Mouse (Mus musculus): ENCODE measurements around the gene Rcan2.

Gene Rcan2

DNA sequence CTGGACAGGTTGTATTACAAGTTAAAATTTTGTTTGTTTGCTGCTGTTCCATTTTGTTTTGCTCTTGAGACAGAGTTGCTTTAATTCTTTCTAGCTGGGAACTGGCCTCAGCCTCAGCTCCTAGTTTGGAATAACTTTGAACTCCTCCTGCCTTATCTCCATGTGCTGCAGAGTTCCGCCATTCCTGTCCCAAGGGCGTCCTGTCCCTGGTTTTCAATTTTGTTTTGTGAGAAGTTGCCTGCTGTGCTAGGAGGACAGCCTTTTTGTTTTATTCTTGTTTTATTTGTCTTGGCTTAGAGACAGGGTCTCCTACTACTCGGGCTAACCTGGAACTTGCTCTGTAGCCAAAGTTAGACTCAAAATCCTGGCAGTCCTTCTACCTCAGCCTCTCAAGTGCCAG is 26.1 kb downstream of the Rcan2 start:
- DNase-seq: no peak

DNA sequence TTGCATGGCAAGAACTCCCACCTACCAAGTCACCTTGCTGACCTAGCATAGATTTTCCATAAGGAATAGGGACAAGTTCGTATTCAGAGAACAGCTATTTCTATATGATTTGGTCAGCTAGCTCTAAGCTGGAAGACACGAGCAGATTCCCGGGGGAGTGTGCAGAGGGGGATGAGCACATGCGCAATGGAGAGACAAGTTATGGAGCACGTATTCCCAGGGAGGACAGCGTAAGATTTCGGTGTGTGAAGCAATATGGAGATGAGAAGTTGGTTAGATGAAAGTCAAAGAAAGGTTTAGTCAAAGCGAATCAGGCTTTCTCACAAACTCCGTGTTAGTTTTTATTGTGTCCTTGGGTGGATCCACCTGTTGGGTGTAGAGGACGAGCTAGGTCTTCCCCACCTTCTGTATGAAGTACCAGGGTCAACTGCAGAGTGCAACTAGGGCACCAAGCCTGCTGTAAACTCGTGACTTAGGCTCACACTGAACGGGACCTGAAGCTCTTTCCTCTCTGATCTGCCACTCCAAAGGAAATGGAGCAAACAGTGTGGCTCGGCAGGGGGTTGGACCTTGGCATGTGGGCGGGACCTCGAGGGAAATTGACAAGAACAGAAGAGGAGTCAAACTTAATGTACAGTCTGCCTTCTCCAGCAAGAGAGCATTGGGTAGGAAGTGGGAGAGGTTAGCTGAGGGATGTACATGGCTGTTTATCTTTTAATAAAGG is 31.4 kb downstream of the Rcan2 start:
- no peak for DNase-seq

DNA sequence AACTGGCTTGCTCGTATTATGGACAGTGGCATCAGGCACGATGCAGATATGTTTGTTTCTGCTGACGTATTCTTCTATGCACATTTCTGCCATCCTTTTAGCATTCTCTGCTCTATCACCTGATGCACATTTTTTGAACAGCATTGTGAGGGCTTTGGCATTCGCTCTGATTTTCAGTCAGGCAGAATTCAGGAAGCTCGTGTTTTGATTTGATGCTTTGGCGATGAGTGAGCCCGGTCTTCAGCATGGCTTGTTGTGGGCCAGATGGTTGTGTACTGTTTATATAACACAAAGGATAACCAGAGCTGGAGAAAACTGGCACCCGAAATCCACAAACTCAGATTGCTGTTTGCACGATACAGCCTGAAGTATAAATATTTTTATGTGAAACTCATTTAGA is 39.1 kb downstream of the Rcan2 start:
- peak; percentile 63 to 68 for DNase-seq

DNA sequence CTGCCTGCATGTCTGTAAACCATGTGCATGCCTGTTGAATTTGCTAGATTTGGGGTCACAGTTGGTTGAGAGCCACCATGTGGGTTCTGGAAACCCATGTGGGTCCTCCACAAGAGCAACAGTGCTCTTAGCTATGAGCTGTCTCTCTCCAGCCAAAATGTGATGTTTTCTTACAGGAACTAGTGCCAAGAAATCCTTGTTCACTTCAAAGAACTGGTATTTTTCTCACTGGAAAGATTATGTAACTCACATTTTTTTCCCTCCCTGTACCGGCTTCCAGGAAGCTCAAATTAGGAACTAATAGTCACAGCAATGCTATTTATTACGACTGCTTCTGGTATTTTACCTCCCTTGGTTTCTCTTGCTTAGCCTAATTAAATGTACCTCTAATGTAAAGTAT is 45.6 kb downstream of the Rcan2 start:
- DNase-seq: no peak

DNA sequence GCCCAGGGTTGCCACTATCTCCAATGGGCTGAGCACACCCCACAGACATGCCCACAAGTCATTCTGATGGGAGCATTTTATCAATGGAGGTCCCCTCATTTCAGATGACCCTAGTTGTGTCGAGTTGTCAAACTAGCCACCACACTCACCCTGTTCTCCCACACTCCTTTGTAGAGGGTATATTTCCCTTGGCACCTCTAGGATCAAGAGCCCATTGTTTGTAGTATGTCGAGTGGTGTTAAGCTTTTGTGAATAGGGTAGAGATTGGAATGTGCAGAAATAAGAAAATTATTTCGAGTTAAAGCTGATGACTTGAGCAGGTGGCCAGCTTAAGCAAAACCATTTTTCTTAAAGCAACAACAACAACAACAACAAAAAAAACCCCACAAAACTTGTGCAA is 47.8 kb downstream of the Rcan2 start:
- no peak for DNase-seq

DNA sequence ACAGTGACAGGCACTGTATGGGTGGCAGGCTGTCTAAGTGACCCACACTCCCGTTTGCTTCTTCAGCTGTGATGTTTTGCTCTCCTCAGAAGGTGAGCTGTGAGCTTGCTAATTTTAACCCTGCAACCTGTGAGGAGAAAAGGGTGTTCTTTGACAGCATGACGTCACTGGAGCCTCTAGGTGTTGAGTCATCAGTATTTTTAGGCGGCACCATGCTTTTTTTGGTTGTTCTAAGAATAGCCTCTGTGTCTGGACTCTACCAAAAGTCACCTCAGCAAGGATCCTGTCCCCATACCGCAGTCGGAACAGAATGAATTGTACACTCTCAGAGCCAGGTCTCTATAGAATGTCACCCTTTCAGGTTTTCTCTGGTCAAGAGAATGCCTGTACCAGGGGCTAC is 54.0 kb downstream of the Rcan2 start:
- DNase-seq: peak in 1 of 2 experiments; percentile 22

DNA sequence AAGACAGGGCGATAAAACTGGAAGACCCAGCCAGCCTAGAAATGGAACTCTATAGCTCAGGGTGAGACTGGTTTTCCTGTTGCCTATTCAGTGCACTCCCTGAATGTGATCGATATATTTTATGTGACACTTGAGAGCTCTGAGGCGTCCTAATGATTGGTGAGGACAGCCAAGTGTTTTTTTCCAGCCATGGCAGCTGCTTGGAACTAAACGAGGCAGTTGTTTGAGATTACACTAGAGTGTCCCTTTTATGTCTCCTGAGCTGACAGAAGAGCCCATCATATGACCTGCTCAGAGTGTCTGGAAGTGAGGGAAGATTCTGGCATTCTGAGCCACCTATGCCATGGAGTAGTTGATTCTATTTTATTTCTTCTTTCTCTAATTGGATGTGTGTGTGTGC is 54.9 kb downstream of the Rcan2 start:
- DNase-seq: no peak

DNA sequence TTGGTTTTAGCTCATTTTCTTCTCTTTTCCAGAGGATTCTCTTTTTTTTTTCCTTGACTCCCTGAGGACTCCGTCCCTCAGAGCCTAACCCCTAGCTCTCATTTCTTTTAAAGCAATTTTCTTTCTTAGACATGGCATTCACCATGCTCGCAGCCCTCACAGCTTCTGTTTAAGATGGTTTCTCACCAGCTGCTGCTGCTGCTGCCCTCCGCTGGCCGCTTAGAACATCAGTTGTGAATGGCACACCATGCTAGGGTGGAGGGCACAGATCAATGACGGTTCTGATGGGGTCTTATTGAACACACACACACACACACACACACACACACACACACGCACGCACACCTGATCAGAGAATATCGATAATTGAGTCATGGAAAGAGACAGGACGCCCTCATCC is 67.7 kb downstream of the Rcan2 start:
- DNase-seq: peak in 1 of 2 experiments; percentile 28

DNA sequence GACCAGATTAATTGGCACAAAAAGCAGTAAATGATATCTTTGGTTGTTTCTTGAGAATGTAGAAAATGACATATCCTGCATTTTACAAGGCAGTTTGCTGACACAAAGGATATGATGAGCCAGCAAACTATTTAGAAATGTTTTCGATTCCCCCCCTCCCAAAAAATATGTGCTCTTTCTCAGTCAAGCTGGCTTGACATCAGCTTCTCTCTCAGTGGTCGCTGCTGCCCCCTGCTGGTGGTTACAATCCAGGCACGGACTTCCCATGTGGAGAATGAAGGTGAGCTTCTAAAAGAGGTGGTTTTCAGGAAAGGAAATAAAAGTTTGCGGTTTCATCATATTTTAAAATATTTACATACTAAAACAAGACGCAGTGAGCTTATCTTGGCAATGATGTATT is 68.5 kb downstream of the Rcan2 start:
- DNase-seq: peak; percentile 85 to 93

DNA sequence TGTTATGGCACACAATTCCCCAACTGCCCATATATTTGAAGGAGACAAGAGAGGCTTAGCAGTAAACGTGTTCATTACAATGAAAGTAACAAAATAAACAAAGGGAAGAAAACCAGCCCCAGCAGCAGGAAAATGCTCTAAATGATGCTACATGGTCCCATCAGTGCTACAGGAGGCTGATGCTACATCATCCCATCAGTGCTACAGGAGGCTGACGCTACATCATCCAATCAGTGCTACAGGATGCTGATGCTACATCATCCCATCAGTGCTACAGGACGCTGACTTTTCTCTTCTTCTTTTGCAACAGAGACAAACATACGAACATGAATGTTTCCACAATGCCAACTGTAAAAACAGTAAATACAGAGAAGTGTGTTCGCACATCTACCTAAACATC is 73.3 kb downstream of the Rcan2 start:
- no peak for DNase-seq

DNA sequence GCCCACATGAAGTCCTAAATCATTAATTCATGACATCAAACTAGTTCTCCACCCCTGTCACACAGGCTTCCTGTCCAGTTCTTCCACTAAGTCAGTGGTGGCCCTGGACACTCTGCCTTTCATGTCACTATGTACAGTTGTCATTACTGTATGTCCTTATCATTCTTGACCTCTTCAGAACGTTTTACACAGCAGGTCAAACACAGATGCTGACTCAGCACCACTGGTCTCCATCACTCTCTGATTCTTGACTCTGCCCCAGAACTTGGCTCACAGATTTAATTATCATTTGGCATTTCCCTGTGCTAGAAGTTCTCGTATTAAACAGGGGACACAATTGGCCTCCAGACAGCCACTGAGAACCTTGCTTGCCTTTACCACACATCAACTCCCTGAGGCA is 76.3 kb downstream of the Rcan2 start:
- DNase-seq: no peak

DNA sequence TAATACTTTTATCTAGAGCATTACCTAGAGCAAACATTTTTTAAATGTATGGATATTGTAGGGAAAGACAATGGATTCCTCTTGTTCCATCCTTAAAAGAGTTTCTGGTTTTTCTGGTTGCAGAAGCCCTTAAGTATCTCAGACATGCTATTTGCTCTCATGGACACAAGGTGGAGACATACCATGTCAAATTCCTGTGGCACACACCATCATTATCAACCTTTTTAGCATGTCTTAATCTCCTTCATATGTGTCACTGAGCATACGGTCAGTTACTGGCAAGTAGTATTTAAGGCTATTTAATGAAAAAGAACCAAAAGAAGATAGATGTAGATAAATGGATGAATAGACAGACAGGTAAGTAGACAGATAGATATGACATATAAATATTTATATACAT is 81.9 kb downstream of the Rcan2 start:
- DNase-seq: peak in 1 of 2 experiments; percentile 43

DNA sequence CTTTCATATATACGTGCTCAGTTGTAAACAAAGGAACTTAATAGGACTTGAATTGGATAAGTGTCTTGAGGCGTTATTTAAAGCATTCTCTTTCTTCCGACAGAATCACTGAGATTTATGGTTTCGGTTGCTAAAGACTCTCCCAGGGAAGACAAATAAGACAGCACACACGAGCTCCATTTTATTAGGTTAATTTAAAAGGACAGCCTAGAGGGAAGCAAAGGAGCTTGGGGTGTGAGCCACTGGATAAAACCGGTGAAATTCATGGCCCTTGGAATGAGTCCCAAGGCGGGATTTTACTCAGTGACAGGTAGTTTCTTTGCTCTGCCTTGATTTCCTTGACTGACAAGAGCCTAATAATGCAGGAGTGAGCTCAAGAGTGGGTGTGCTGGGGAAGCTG is 85.1 kb downstream of the Rcan2 start:
- no peak for DNase-seq

DNA sequence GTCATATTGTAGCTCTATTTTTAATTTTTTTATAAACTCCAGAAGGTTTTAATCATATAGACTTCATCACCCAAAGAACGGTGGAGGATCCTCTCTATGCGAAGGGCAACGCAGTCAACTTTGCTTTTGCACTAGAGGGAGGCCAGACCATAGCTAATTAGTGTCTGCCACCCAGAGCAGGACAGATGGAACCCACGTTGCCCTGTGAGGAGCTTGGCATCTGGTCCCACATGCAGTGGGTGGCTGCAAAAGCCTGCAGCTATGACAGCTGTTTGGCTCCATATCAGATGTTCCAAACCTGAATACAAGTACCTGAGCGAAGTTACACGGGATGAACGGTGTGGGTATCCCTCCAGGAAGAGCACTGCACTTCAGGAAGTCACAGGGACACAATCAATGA is 86.8 kb downstream of the Rcan2 start:
- DNase-seq: no peak

DNA sequence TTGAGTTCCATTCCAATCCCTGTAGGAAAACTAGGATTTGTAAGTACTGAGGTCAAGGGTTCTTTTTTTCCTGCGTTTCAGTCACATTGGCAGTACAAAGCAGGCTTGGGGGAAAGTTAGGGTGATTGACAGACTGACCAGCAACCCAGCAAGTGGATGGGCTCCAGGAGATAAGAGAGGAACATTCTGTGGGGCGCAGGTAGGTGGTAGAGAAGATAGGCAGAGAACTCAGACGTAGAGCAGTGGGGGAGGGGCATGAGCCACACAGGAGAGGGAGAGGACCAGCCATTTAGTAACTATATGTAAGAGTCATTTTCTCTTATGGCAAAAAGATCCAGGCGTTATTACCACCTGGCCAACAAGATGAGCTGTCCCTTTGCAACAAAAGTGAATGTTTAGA is 96.2 kb downstream of the Rcan2 start:
- no peak for DNase-seq

DNA sequence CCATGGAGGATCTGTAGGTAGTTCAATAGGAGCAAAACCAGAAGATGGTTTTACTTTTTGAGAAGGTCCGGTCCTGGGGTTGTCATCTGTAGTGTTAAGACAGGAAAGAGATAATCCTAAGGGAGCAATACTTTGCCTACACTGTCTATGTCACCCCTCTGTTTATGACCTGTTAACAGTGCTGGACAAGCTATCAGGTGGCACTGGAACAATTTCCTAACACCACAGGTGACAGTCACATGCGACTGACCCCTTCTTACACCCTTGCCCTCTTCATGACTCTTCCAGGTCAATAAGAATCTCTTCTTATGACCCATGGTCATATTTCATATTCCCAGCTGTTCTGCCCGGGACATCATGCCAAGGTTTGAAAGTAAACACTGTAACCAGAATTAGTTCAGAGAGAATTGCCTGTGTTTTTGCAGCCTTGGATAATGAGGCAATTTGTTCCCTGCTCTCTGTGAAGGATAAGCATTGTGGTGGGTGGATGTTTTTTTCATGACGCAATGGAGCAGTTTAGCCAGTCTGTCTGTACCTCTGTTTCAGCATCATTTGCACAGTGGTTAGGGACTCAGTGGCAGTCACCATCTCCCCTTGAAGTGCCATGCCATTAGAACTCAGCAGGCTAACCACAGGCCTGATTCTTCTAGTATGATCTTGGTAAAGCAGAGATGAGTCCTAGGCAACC is 98.4 kb downstream of the Rcan2 start:
- no peak for DNase-seq

DNA sequence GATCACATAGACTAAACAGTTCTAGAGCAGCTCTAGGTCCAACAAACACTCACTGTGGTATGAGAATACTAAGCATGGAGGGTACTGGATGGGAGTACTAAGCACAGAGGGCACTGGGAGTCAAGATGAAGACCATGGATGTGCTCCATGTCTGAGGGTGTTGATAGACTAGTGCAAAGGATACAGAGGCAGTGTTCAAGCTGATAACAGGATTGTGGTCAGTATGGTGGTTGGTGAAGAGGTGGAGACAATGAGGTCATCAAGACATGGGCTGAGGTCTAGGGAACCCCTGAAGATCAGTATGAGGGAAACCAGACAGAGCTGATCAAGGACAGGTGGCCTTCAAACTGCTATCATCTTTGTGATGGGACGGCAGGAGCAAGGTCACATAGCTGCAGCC is 99.0 kb downstream of the Rcan2 start:
- no peak for DNase-seq

DNA sequence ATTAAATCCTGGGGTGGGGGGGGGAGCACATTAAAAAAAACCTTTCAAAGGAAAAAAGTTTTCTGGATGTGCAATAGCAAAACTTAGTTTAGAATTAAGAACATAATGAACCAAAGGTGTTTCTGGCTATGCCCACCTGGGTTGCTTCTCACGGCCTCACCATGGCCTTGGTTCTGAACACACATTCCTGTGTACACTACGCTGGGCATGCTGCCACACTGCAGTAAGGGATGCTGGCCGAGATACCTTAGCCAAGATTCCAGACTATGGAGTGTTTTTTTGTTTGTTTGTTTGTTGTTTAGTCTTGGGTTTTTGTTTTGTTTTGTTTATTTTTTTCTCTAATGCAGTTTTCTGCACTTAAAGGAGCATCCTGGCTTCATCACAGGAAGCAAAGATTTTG is 100.3 kb downstream of the Rcan2 start:
- DNase-seq: peak; percentile 12 to 34

DNA sequence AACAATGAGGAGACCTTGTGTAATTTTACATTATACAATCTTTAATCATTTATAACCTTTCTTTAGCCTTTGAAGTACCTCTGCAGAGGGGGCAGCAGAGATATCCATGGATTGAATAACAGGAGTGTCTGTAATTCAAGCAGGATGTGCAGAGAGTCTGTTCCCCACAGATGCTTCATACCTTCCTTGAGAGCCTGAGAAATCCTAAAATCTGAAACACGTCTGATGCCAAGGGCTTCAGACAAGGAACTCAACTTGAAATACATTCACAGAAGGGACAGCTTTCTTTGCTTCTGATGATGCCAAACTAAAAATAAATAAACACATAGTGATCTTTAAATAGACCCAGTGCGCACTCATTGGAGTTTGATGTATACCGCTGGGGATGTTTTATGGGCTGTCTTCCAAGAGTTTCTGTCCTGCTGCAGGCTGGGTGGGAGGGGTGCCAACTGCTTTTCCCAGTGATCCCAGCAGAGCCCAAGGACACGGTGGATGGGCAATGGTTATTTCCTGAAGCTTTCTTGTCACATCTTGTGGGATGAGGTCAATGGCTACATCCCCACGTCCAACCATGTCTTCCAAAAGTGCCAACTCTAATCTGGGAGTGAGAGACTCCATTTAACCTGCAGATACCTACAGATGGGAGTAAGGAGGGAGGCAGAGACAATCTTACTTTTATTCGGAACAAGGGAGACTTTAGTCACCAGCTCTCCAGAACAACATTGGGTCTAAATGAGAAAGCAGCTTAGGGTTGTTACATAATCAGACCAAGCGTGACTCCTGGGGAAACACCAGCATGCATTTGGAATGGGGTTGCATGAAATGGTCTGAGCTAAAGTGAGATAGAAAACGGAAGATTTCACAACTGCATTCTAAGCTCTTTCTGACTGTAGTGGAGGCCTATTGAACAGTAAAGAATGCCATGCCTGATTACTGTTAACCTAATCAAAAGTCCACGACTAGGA is 102.9 kb downstream of the Rcan2 start:
- DNase-seq: no peak

DNA sequence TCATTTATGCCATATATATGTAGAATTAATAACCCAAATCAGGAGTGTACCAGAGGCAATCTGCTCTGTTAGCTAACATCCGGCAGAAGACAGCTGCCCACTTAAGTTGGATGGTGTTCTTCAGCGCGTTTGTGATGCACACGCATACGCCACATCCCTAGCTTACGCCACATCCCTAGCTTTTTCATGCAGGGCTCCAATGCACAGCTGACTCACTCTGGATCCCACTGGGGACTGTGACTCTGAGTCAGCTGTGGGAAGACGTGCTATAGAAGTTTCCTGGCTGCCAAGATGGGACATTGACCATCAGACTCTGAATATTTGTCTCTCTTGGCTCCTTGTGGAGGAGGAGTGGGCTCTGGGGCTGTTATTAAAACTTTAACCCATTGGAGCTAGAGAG is 103.7 kb downstream of the Rcan2 start:
- no peak for DNase-seq

DNA sequence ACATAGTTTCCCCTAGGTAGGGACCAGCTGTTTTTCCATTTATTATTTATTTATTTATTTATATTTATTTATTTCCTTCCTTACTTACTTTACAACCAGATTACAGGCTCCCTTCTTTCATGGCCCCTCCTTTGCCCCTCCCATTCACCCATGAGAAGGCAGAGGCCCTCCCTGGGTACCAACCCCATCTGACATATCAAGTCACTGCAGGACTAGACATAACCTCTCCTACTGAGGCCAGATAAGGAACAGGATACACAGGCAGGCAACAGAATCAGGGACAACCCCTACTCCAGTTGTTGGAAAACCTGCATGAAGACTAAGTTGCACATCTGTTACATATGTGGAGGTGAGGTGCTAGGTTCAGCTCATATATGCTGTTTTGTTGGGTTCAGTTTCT is 105.6 kb downstream of the Rcan2 start:
- DNase-seq: no peak

DNA sequence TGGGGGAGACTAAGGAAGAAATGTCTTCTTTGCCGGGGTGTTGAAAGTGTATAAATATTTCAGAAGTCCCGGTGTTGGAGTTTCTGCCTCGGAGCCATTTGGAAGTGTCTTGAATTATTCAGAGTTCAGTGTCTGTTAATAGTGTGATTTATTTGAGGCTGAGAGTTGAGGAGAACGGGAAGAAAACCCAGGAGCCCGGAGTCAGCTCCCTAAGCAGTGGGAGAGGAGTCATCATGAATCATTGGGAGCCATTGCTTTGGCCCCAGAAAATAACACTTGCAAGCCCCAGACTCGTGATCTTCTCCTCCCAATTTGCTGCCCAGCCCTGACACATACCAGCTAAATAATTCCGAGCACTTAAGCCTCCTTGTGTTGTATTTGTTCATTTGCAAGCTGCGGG is 115.0 kb downstream of the Rcan2 start:
- no peak for DNase-seq

DNA sequence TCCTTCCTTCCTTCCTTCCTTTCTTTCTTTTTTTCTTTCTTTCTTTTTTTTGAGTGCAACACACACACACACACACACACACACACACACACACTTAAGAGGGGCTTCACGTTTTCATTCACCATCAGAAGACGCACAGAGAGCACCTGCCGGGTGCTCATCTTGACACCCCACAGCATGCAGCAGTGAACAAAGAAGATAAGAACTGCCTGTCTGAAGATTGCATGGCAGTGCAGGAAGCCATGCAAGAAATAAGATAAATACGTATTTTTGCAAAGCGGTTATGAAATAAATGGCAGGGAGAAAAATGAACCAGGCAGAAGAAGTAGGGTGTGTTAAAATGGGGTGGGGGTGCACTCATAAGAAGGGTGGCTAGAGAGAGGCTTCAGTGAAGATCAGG is 116.0 kb downstream of the Rcan2 start:
- no peak for DNase-seq

DNA sequence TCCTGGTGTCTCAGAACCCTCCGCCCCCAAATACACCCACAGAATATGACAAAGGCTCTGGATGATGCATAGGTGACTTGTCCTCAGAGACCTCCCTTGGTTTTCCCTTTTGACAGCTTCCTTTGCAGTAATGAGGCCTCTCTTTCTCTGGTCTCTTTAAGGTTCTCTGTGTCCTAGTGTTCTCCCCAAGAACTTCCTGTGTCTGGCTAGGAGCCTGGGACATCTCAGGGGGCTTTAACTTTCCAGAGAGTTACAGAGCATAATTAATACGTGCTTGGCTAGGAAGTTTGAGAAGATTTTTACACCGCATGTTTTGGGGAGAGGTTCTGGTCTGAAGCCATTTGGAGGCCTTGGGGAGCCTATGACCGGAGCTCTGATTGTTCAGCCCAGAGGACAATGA is 128.7 kb downstream of the Rcan2 start:
- no peak for DNase-seq
